Mouse (Mus musculus) limb, embryonic 14.5 days (tissue): ENCODE measurements around the gene Nudt15. TPM values are rescaled to one million over a fixed set of nuclear protein-coding genes. Genes with fewer than 3 reads are reported as not detected.

Experiments
- ATAC-seq: fragments of 200-750 bp; cut with Nextera tagmentation; 2 replicates; pipeline ENCODE4 v1.8.0; 2017; ENCODE audit warnings: low read depth, moderate number of reproducible peaks, moderate TSS enrichment; ENCODE audit not compliant: low FRiP score
- DNase-seq: peaks from one replicate; pipeline ENCODE4 v3.0.0-alpha.2; 2015; ENCODE audit warnings: low spot score
- H3K27ac ChIP-seq: fragments of 300-500 bp; sonication (generic); replicated peaks from 2 replicates; pipeline ENCODE4 v1.5.1; 2014; ENCODE audit warnings: low read depth, mild to moderate bottlenecking, low read length, moderate library complexity, mixed read lengths
- H3K27me3 ChIP-seq: fragments of 300-500 bp; sonication (generic); 2 replicates; pipeline ENCODE4 v1.6.1; 2014; ENCODE audit warnings: low read length, mixed read lengths; ENCODE audit not compliant: control insufficient read depth, insufficient read depth
- H3K36me3 ChIP-seq: fragments of 300-500 bp; sonication (generic); 2 replicates; pipeline ENCODE4 v1.6.1; 2014; ENCODE audit warnings: mild to moderate bottlenecking, low read length, moderate library complexity, mixed read lengths; ENCODE audit not compliant: control insufficient read depth, insufficient read depth
- H3K4me1 ChIP-seq: fragments of 300-500 bp; sonication (generic); 2 replicates; pipeline ENCODE4 v1.6.1; 2014; ENCODE audit warnings: antibody characterized with exemption, low read length, mixed read lengths; ENCODE audit not compliant: control insufficient read depth, insufficient read depth
- H3K4me2 ChIP-seq: fragments of 300-500 bp; sonication (generic); replicated peaks from 2 replicates; pipeline ENCODE4 v1.6.1; 2014; ENCODE audit warnings: low read depth, mild to moderate bottlenecking, low read length, moderate library complexity; ENCODE audit not compliant: severe bottlenecking
- H3K4me3 ChIP-seq: fragments of 300-500 bp; sonication (generic); replicated peaks from 2 replicates; pipeline ENCODE4 v1.5.1; 2014; ENCODE audit warnings: low read length
- H3K9ac ChIP-seq: fragments of 300-500 bp; sonication (generic); 2 replicates; pipeline ENCODE4 v1.6.1; 2014; ENCODE audit warnings: mild to moderate bottlenecking, low read depth, low read length, moderate library complexity; ENCODE audit not compliant: severe bottlenecking
- H3K9me3 ChIP-seq: fragments of 300-500 bp; sonication (generic); 2 replicates; pipeline ENCODE4 v1.6.1; 2016; ENCODE audit warnings: low read length; ENCODE audit not compliant: control insufficient read depth
- POLR2A ChIP-seq: fragments of 200-500 bp; IDR thresholded peaks from 2 replicates; pipeline ENCODE4 v1.8.0; 2012; ENCODE audit warnings: inconsistent platforms, mild to moderate bottlenecking, moderate library complexity, borderline replicate concordance; ENCODE audit not compliant: insufficient read depth, insufficient read length; ENCODE audit errors: extremely low read depth
- WGBS: fragments of 180-500 bp; shearing (Covaris S2); extraction: QIAGEN DNeasy Blood & Tissue Kit; methylation state at CpG from one replicate; pipeline ENCODE4 v1.1.7; 2014; 5-methylcytosine and 5-hydroxymethylcytosine counted together
- polyA plus RNA-seq, 2 experiments: library from polyadenylated mRNA; depleted of rRNA in 1 of 2; stranded (reverse) in 1 of 2; unstranded in 1 of 2; fragments of >200 nt; fragmentation: Nextera tagmentation in 1 of 2; extraction: Ambion mirVana in 1 of 2; gene quantifications; 2 replicates each; pipeline versions ENCODE4 v1.2.1 to v1.2.3; 2012 to 2014

Nudt15 gene
- polyA plus RNA-seq, 2 experiments: 2.1 to 4.9 TPM

DNA sequence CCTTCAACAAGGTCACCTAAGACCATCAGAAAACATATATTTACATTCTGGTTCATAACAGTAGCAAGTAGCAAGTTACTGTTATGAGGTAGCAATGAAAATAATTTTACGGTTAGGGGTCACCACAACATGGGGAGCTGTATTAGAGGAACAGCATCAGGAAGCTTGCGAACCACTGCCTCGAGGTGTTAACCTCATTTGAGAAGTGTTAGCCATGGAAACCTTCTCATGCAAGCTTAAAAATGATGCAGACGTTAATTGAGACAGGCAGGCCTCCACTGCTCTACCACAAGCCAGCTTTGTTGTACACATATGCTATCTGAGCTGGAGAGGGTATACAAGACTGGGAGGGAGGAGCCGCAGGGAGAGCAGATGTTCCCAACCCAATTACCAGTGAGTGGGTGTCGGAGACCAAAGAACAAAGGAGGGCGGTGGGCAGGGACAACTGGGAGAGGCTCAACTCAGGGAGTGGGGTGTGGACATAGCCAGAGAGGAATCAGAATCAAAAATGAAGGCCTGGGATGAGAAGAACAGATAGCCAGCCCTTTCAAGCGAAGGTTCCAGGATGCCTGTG is 71.6 kb downstream of the Nudt15 start:
- Histone ChIP-seq H3K9ac (no peak overlapping the region), H3K9me3 (no peaks in the 10 kb centered on the region), H3K27me3 (no peaks in the 10 kb centered on the region), H3K27ac (no peak overlapping the region), H3K4me3 (no peak overlapping the region), H3K36me3 (no peaks in the 10 kb centered on the region), H3K4me2 (no peak overlapping the region), H3K4me1 (peaks cover 18% of the 10 kb centered on the region)
- DNase-seq (no peak), ATAC-seq (no peak)
- 69% methylated on average over 8 of the region's 8 CpGs for WGBS
- no peak for TF ChIP-seq POLR2A

DNA sequence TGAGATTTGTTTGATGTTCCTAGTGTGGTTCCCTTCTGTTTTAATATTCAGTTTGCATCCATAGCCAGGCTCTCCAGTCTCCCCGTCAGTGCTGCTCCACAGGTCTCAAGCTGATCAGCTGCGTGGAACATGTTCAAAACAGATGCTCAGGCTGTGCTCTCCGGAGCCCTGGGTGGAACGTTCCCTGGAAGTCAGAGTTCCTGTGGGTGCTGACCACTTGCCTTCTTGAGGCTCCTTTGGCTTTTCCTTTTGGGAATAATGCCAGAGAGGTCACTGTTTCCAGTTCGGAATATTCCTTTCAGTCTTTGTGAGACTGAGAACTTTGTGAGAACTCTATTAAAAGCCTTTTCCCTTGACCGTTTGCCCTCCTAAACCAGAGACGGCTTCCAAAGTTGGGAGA is 72.5 kb downstream of the Nudt15 start:
- ATAC-seq (no peak), DNase-seq (no peak)
- H3K9me3 ChIP-seq: no peaks in the 10 kb centered on the region
- 54% methylated on average over 7 of the region's 7 CpGs for WGBS
- H3K9ac ChIP-seq: no peak overlapping the region
- H3K4me1 ChIP-seq: peaks cover 23% of the 10 kb centered on the region
- no peak overlapping the region for H3K4me3 ChIP-seq
- H3K4me2 ChIP-seq: no peak overlapping the region
- no peaks in the 10 kb centered on the region for H3K36me3 ChIP-seq
- no peak for TF ChIP-seq POLR2A
- no peaks in the 10 kb centered on the region for H3K27me3 ChIP-seq
- no peak overlapping the region for H3K27ac ChIP-seq

DNA sequence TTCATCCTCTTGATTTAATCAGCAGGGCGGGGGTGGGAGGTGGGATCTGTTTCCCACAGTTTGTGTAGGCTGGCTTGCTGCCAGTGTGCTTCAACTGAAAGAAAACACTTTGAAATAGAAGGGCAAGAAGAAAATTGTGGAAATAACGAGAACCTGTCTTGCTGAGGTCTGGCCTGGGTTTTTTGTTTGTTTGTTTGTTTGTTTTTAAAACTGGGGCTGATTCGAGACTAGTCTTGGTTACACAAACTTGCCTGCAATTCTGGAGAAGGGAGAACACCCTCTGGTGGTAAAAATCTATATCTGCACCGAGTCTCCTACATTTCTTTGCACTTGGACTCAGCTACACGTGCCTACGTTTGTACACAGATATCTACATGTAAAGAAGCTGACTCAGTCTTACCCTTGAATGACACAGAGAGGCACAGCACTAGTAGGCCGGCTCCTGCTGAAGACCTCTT is 73.4 kb downstream of the Nudt15 start:
- Histone ChIP-seq H3K27ac (peak overlapping the region; percentile 53), H3K4me1 (peaks cover 24% of the 10 kb centered on the region), H3K36me3 (no peaks in the 10 kb centered on the region), H3K9ac (no peak overlapping the region), H3K4me2 (peak overlapping the region; percentile 18; the same call in 1 of the 2 replicates), H3K4me3 (no peak overlapping the region), H3K9me3 (no peaks in the 10 kb centered on the region), H3K27me3 (no peaks in the 10 kb centered on the region)
- DNase-seq (peak; percentile 44), ATAC-seq (no peak)
- no peak for TF ChIP-seq POLR2A
- 21% methylated on average over 7 of the region's 7 CpGs for WGBS

DNA sequence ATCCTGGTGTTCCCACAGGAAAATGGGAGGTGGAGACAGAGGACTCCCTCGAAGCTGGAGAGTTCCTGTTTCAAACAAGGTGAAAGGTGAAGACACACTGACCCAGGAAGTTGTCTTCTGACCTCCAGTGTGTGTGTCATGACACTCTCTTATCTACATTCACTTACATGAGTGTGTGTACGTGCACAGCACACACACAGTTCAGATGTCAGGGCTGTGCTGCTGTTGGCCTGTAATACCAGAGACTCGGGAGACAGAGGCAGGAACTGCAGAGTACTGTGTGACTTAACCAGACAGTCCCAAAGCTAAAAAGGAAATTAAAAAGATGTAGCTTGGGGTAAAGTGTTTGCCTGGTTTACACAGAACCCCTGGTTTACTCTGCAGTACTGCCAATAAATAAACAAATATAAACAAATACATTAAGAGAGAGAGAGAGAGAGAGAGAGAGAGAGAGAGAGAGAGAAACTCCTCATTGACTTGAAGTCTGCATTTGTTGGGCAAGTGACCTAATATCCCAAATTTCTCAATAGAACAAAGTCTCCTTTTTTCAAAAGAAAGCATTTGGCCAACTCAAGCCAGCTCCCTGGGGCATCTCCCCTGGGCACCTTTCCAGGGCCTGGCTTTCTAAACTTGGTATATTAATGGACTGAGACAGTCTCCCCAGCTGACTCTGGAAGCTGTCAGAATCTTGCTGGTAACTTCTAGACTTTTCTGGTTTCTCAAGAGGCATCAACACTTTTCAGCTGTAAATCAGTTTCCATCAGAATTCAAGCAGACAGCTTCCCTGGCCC is 74.2 kb downstream of the Nudt15 start:
- Histone ChIP-seq H3K27me3 (no peaks in the 10 kb centered on the region), H3K36me3 (no peaks in the 10 kb centered on the region), H3K9me3 (no peaks in the 10 kb centered on the region), H3K27ac (peak overlapping the region; percentile 53), H3K9ac (no peak overlapping the region), H3K4me1 (peaks cover 24% of the 10 kb centered on the region), H3K4me2 (0 out of 2 replicates have a peak overlapping the region, but pooled peaks have one; percentile 18), H3K4me3 (no peak overlapping the region)
- no peak for TF ChIP-seq POLR2A
- ATAC-seq (no peak), DNase-seq (peak; percentile 54)
- 36% methylated on average over 3 of the region's 3 CpGs for WGBS

DNA sequence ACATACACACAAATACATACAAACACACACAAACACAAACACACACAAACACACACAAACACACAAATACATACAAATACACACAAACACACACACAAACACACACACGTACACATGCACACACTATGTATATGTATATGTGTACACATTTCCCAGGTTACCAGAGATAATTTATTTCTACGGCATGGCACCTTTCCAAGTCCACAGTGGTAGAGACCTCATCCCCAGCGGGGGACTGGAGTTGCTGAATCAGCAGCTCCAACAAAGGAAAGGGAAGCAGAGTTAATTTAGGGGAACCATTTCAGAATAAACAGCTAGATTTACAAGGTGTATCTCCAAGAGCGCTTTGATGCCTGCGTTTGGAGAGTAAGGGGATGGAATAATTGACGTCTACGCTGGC is 75.8 kb downstream of the Nudt15 start:
- H3K9me3 ChIP-seq: no peaks in the 10 kb centered on the region
- H3K4me3 ChIP-seq: no peak overlapping the region
- H3K4me1 ChIP-seq: peaks cover 24% of the 10 kb centered on the region
- no peak overlapping the region for H3K9ac ChIP-seq
- no peaks in the 10 kb centered on the region for H3K27me3 ChIP-seq
- 17% methylated on average over 7 of the region's 7 CpGs for WGBS
- no peak for TF ChIP-seq POLR2A
- peak; percentile 14; the same call in 1 of the 2 replicates for ATAC-seq
- no peak overlapping the region for H3K27ac ChIP-seq
- H3K36me3 ChIP-seq: no peaks in the 10 kb centered on the region
- H3K4me2 ChIP-seq: no peak overlapping the region
- peak; percentile 59 for DNase-seq
